Comparison of ENCODE assay signal across 13 mouse cellular contexts in genomic region chr4:82573291-82573605, GRCm38 (mm10).
DNase-seq lines count a peak whose midpoint lies in the region; ATAC-seq and TF ChIP-seq lines count a peak whose summit lies in the region.
"Had no signal": no experiment of that assay in that cellular context is flagged by ENCODE, and none has a peak within 500 bp of the region (broad histone marks: within the 10 kb centered on the region; RNA-seq: fewer than 3 reads in every experiment).

No protein-coding gene starts in this region.

- peaks cover 10% of the 10 kb centered on the region; the same call in 1 of the 2 replicates for H3K4me1 ChIP-seq in heart, postnatal 0 days (ENCODE audit: control insufficient read depth, insufficient read depth)
- H3K4me1 ChIP-seq in midbrain, embryonic 13.5 days (replicated peaks) = no peaks in the 10 kb centered on the region; the same call in 1 of the 2 replicates
- H3K4me1 ChIP-seq in midbrain, embryonic 10.5 days = no peaks in the 10 kb centered on the region
- H3K4me1 ChIP-seq in intestine, embryonic 16.5 days (ENCODE audit: control insufficient read depth, insufficient read depth, low read length) = peaks cover 3% of the 10 kb centered on the region; the same call in 1 of the 2 replicates
- H3K4me1 ChIP-seq: liver, embryonic 13.5 days had no signal

- DNase-seq in gastrocnemius, adult 18-20 months (ENCODE audit: low spot score) = peak; percentile 38
- DNase-seq in gastrocnemius, postnatal 10 days = no peak
- no peak for DNase-seq in heart, postnatal 0 days (ENCODE audit: low spot score)
- no peak for DNase-seq in heart, adult 18-20 months
- no peak for DNase-seq in midbrain, embryonic 10.5 days (ENCODE audit: low spot score)
- DNase-seq in skeletal muscle tissue, adult 2 months (ENCODE audit: low read depth, low spot score) = peak; percentile 76
- DNase-seq: kidney, adult 8-10 months; kidney, postnatal 4 days; layer of hippocampus, postnatal 36 days; liver, embryonic 13.5 days; lung, postnatal 14 days had no signal

- no peaks in the 10 kb centered on the region for H3K27me3 ChIP-seq in heart, postnatal 0 days (ENCODE audit: control insufficient read depth, insufficient read depth, low read length)
- no peaks in the 10 kb centered on the region for H3K27me3 ChIP-seq in midbrain, embryonic 13.5 days
- H3K27me3 ChIP-seq in midbrain, embryonic 10.5 days (ENCODE audit: low read depth, poor library complexity, severe bottlenecking) = no peaks in the 10 kb centered on the region
- H3K27me3 ChIP-seq in intestine, embryonic 16.5 days (replicated peaks; ENCODE audit: control insufficient read depth, insufficient read depth, low read length) = no peaks in the 10 kb centered on the region
- H3K27me3 ChIP-seq: liver, embryonic 13.5 days had no signal

- ATAC-seq in heart, postnatal 0 days (ENCODE audit: insufficient read depth, low read depth) = peak; percentile 27; the same call in 1 of the 2 replicates
- 0 out of 2 replicates have a peak, but pooled peaks have one; percentile 14 for ATAC-seq in midbrain, embryonic 13.5 days
- ATAC-seq in intestine, embryonic 16.5 days = no peak

- H3K4me2 ChIP-seq in heart, postnatal 0 days (ENCODE audit: low read depth, low read length) = no peak overlapping the region
- H3K4me2 ChIP-seq in midbrain, embryonic 13.5 days (replicated peaks) = no peak overlapping the region
- no peak overlapping the region for H3K4me2 ChIP-seq in intestine, embryonic 16.5 days (ENCODE audit: low read depth, low read length)
- H3K4me2 ChIP-seq: liver, embryonic 13.5 days had no signal

- no peak for TF ChIP-seq CTCF in heart, postnatal 0 days (IDR thresholded peaks at IDR 0.05; ENCODE audit: low read depth)

- no peak for TF ChIP-seq EP300 in heart, postnatal 0 days (IDR thresholded peaks at IDR 0.05; ENCODE audit: low read depth)

- no peaks in the 10 kb centered on the region for H3K9me3 ChIP-seq in heart, postnatal 0 days (replicated peaks; ENCODE audit: control insufficient read depth, low read length)
- H3K9me3 ChIP-seq in midbrain, embryonic 13.5 days = no peaks in the 10 kb centered on the region
- H3K9me3 ChIP-seq in midbrain, embryonic 10.5 days (replicated peaks) = no peaks in the 10 kb centered on the region
- no peaks in the 10 kb centered on the region for H3K9me3 ChIP-seq in intestine, embryonic 16.5 days (ENCODE audit: control insufficient read depth, low read length)
- H3K9me3 ChIP-seq: liver, embryonic 13.5 days had no signal

- no peak overlapping the region for H3K9ac ChIP-seq in heart, postnatal 0 days (replicated peaks; ENCODE audit: low read depth, low read length)
- H3K9ac ChIP-seq in midbrain, embryonic 13.5 days (replicated peaks) = no peak overlapping the region
- H3K9ac ChIP-seq in intestine, embryonic 16.5 days (ENCODE audit: low read depth, low read length) = no peak overlapping the region
- H3K9ac ChIP-seq: liver, embryonic 13.5 days had no signal

- 21% methylated on average over 7 of the region's 7 CpGs for WGBS in heart, postnatal 0 days
- WGBS in midbrain, embryonic 13.5 days = 69% methylated on average over 7 of the region's 7 CpGs
- 87% methylated on average over 7 of the region's 7 CpGs for WGBS in midbrain, embryonic 10.5 days
- 78% methylated on average over 7 of the region's 7 CpGs for WGBS in intestine, embryonic 16.5 days

- H3K4me3 ChIP-seq in heart, postnatal 0 days (ENCODE audit: low read depth, low read length) = no peak overlapping the region
- H3K4me3 ChIP-seq in midbrain, embryonic 13.5 days (replicated peaks) = no peak overlapping the region
- no peak overlapping the region for H3K4me3 ChIP-seq in midbrain, embryonic 10.5 days
- H3K4me3 ChIP-seq in intestine, embryonic 16.5 days (ENCODE audit: low read length) = no peak overlapping the region
- H3K4me3 ChIP-seq: liver, embryonic 13.5 days had no signal

- peak overlapping the region; percentile 33 for H3K27ac ChIP-seq in heart, postnatal 0 days (ENCODE audit: low read depth)
- 0 out of 2 replicates have a peak overlapping the region, but pooled peaks have one; percentile 54 for H3K27ac ChIP-seq in midbrain, embryonic 13.5 days
- no peak overlapping the region for H3K27ac ChIP-seq in midbrain, embryonic 10.5 days (replicated peaks)
- H3K27ac ChIP-seq in intestine, embryonic 16.5 days (ENCODE audit: low read length) = no peak overlapping the region
- H3K27ac ChIP-seq: liver, embryonic 13.5 days had no signal

- H3K36me3 ChIP-seq in heart, postnatal 0 days (replicated peaks; ENCODE audit: control insufficient read depth, insufficient read depth, low read length) = no peaks in the 10 kb centered on the region
- no peaks in the 10 kb centered on the region for H3K36me3 ChIP-seq in midbrain, embryonic 13.5 days
- H3K36me3 ChIP-seq in midbrain, embryonic 10.5 days = no peaks in the 10 kb centered on the region
- no peaks in the 10 kb centered on the region for H3K36me3 ChIP-seq in intestine, embryonic 16.5 days (ENCODE audit: control insufficient read depth, insufficient read depth, low read length)
- H3K36me3 ChIP-seq: liver, embryonic 13.5 days had no signal

Comparison
In these comparisons a context has a peak if more than half of its experiments do, and no peak if none do; other contexts are left out.
1. DNase-seq: peak in gastrocnemius, adult 18-20 months (single experiment) and skeletal muscle tissue, adult 2 months (single experiment); none in gastrocnemius, postnatal 10 days (single experiment), heart, postnatal 0 days (single experiment), heart, adult 18-20 months (0 of 2) and midbrain, embryonic 10.5 days (single experiment).
2. H3K27ac ChIP-seq: peak in heart, postnatal 0 days (single experiment) and midbrain, embryonic 13.5 days (single experiment); none in midbrain, embryonic 10.5 days (single experiment) and intestine, embryonic 16.5 days (single experiment).